Mouse (Mus musculus): ENCODE measurements at regions not wholly inside any gene's neighbourhood (a gene's known extent, or its start where the extent isn't known, plus 50 kb on each side); places are given as distances from the start of the nearest gene placed in this dataset.
"Not testable (repeated sequence)": the region's sequence is repeated elsewhere in the genome, so short reads cannot be mapped to it uniquely, and the experiment has no call there.

DNA sequence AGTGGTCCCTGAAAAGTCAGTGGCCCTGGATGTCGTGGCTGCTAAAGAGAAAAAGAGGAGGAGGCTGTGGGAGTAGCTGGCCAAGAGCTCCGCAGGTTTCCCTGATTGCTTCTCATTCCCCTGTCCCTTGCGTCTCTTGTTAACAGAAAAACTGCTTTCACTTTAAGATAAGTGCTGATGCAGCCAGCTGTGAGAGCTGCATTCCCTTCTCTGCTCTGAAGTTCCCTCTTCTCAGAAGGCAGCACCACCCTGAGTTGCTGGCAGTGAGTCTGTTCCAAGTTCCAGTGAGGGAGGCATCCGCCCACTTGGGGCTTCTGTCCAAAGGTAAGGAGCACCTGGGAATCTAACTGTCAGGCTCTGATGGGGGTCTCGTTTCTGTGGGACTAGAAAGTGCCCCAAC is 63.5 kb downstream of the Olfr693 start:
- TF ChIP-seq CTCF (IDR thresholded peaks at IDR 0.05; ENCODE audit: extremely low read depth, insufficient read depth, insufficient read length, insufficient replicate concordance); POLR2A (IDR thresholded peaks at IDR 0.05; ENCODE audit: low read depth, low read length): not testable (repeated sequence)

All from spleen, adult 2 months (tissue).